Mouse (Mus musculus): ENCODE measurements around the gene Scn3a. TPM values are rescaled to one million over a fixed set of nuclear protein-coding genes. Genes with fewer than 3 reads are reported as not detected.

Scn3a gene
- polyA plus RNA-seq, 1 experiment from 2014 or later: 4.7 TPM

GRCm38 (mm10) chr2:65548665-65549064 is 18.8 kb downstream of the Scn3a start:
- Histone ChIP-seq H3K27ac (replicated peaks) (no peak overlapping the region), H3K27me3 (replicated peaks; ENCODE audit: low read depth, poor library complexity, severe bottlenecking) (no peaks in the 10 kb centered on the region), H3K36me3 (replicated peaks) (no peaks in the 10 kb centered on the region), H3K9me3 (no peaks in the 10 kb centered on the region), H3K4me3 (no peak overlapping the region), H3K4me1 (peaks cover 17% of the 10 kb centered on the region)
- WGBS: 87% methylated on average over 6 of the region's 6 CpGs
- no peak for DNase-seq (ENCODE audit: low spot score)

GRCm38 (mm10) chr2:65547341-65547740 is 20.1 kb downstream of the Scn3a start:
- H3K4me1 ChIP-seq: peaks cover 18% of the 10 kb centered on the region
- 77% methylated on average over 4 of the region's 4 CpGs for WGBS
- DNase-seq (ENCODE audit: low spot score): no peak

GRCm38 (mm10) chr2:65542906-65543592 is 24.4 kb downstream of the Scn3a start:
- Histone ChIP-seq H3K36me3 (replicated peaks) (no peaks in the 10 kb centered on the region), H3K4me3 (no peak overlapping the region), H3K27me3 (replicated peaks; ENCODE audit: low read depth, poor library complexity, severe bottlenecking) (no peaks in the 10 kb centered on the region), H3K4me1 (0 out of 2 replicates have a peak, but pooled peaks cover 10% of the 10 kb centered on the region), H3K9me3 (no peaks in the 10 kb centered on the region), H3K27ac (replicated peaks) (no peak overlapping the region)
- 78% methylated on average over 10 of the region's 10 CpGs for WGBS
- DNase-seq (ENCODE audit: low spot score): no peak

More at GRCm38 (mm10) chr2:65547341-65547740, 20.1 kb downstream of the Scn3a start:
- Histone ChIP-seq H3K27me3 (replicated peaks; ENCODE audit: low read depth, poor library complexity, severe bottlenecking) (no peaks in the 10 kb centered on the region), H3K27ac (replicated peaks) (no peak overlapping the region), H3K36me3 (replicated peaks) (no peaks in the 10 kb centered on the region), H3K9me3 (no peaks in the 10 kb centered on the region), H3K4me3 (no peak overlapping the region)

- no peak for DNase-seq (ENCODE audit: low spot score)
- no peak overlapping the region for H3K4me3 ChIP-seq
- H3K27me3 ChIP-seq (replicated peaks; ENCODE audit: low read depth, poor library complexity, severe bottlenecking): no peaks in the 10 kb centered on the region
- H3K27ac ChIP-seq (replicated peaks): no peak overlapping the region
- no peaks in the 10 kb centered on the region for H3K36me3 ChIP-seq (replicated peaks)
- no peaks in the 10 kb centered on the region for H3K9me3 ChIP-seq
- WGBS: 66% methylated on average over 1 of the region's 1 CpGs
- 0 out of 2 replicates have a peak, but pooled peaks cover 5% of the 10 kb centered on the region for H3K4me1 ChIP-seq
Measured at GRCm38 (mm10) chr2:65541781-65542180, 25.6 kb downstream of the Scn3a start.

GRCm38 (mm10) chr2:65538436-65538835 is 29.0 kb downstream of the Scn3a start:
- Histone ChIP-seq H3K4me1 (0 out of 2 replicates have a peak, but pooled peaks cover 5% of the 10 kb centered on the region), H3K27me3 (replicated peaks; ENCODE audit: low read depth, poor library complexity, severe bottlenecking) (no peaks in the 10 kb centered on the region), H3K4me3 (no peak overlapping the region), H3K36me3 (replicated peaks) (no peaks in the 10 kb centered on the region), H3K27ac (replicated peaks) (no peak overlapping the region), H3K9me3 (no peaks in the 10 kb centered on the region)
- WGBS: 67% methylated on average over 5 of the region's 5 CpGs
- no peak for DNase-seq (ENCODE audit: low spot score)

GRCm38 (mm10) chr2:65532127-65532854 is 35.1 kb downstream of the Scn3a start:
- Histone ChIP-seq H3K27me3 (replicated peaks; ENCODE audit: low read depth, poor library complexity, severe bottlenecking) (no peaks in the 10 kb centered on the region), H3K9me3 (no peaks in the 10 kb centered on the region), H3K4me3 (no peak overlapping the region), H3K36me3 (replicated peaks) (no peaks in the 10 kb centered on the region), H3K4me1 (no peaks in the 10 kb centered on the region), H3K27ac (replicated peaks) (no peak overlapping the region)
- DNase-seq (ENCODE audit: low spot score): no peak
- 85% methylated on average over 10 of the region's 10 CpGs for WGBS

- Histone ChIP-seq H3K9me3 (no peaks in the 10 kb centered on the region), H3K36me3 (replicated peaks) (no peaks in the 10 kb centered on the region)
Measured at GRCm38 (mm10) chr2:65529148-65529547, 38.3 kb downstream of the Scn3a start.

GRCm38 (mm10) chr2:65516703-65517102 is 50.7 kb downstream of the Scn3a start:
- H3K36me3 ChIP-seq (replicated peaks): no peaks in the 10 kb centered on the region
- H3K27ac ChIP-seq (replicated peaks): no peak overlapping the region
- H3K27me3 ChIP-seq (replicated peaks; ENCODE audit: low read depth, poor library complexity, severe bottlenecking): no peaks in the 10 kb centered on the region
- H3K4me1 ChIP-seq: no peaks in the 10 kb centered on the region
- no peak overlapping the region for H3K4me3 ChIP-seq
- no peaks in the 10 kb centered on the region for H3K9me3 ChIP-seq
- DNase-seq (ENCODE audit: low spot score): no peak
- WGBS: 78% methylated on average over 6 of the region's 6 CpGs

More at GRCm38 (mm10) chr2:65529148-65529547, 38.3 kb downstream of the Scn3a start:
- Histone ChIP-seq H3K4me3 (no peak overlapping the region), H3K27me3 (replicated peaks; ENCODE audit: low read depth, poor library complexity, severe bottlenecking) (no peaks in the 10 kb centered on the region), H3K4me1 (no peaks in the 10 kb centered on the region), H3K27ac (replicated peaks) (no peak overlapping the region)
- no peak for DNase-seq (ENCODE audit: low spot score)
- WGBS: 79% methylated on average over 5 of the region's 5 CpGs

GRCm38 (mm10) chr2:65508217-65508616 is 59.2 kb downstream of the Scn3a start:
- no peak for DNase-seq (ENCODE audit: low spot score)
- WGBS: 86% methylated on average over 12 of the region's 12 CpGs
- H3K27ac ChIP-seq (replicated peaks): no peak overlapping the region

GRCm38 (mm10) chr2:65490450-65490849 is 77.0 kb downstream of the Scn3a start:
- Histone ChIP-seq H3K27ac (replicated peaks) (no peak overlapping the region), H3K27me3 (replicated peaks; ENCODE audit: low read depth, poor library complexity, severe bottlenecking) (no peaks in the 10 kb centered on the region), H3K36me3 (replicated peaks) (no peaks in the 10 kb centered on the region), H3K4me3 (no peak overlapping the region), H3K4me1 (no peaks in the 10 kb centered on the region), H3K9me3 (no peaks in the 10 kb centered on the region)
- no peak for DNase-seq (ENCODE audit: low spot score)
- 82% methylated on average over 9 of the region's 9 CpGs for WGBS

More at GRCm38 (mm10) chr2:65508217-65508616, 59.2 kb downstream of the Scn3a start:
- Histone ChIP-seq H3K27me3 (replicated peaks; ENCODE audit: low read depth, poor library complexity, severe bottlenecking) (no peaks in the 10 kb centered on the region), H3K36me3 (replicated peaks) (no peaks in the 10 kb centered on the region), H3K9me3 (no peaks in the 10 kb centered on the region), H3K4me1 (no peaks in the 10 kb centered on the region), H3K4me3 (no peak overlapping the region)

- WGBS: 94% methylated on average over 3 of the region's 3 CpGs
- Histone ChIP-seq H3K27ac (replicated peaks) (no peak overlapping the region), H3K27me3 (replicated peaks; ENCODE audit: low read depth, poor library complexity, severe bottlenecking) (no peaks in the 10 kb centered on the region), H3K4me1 (no peaks in the 10 kb centered on the region), H3K9me3 (no peaks in the 10 kb centered on the region), H3K36me3 (replicated peaks) (no peaks in the 10 kb centered on the region), H3K4me3 (no peak overlapping the region)
- no peak for DNase-seq (ENCODE audit: low spot score)
Measured at GRCm38 (mm10) chr2:65483434-65483833, 84.0 kb downstream of the Scn3a start.

GRCm38 (mm10) chr2:65481007-65481672 is 86.3 kb downstream of the Scn3a start:
- no peak for DNase-seq (ENCODE audit: low spot score)
- Histone ChIP-seq H3K9me3 (no peaks in the 10 kb centered on the region), H3K4me3 (no peak overlapping the region), H3K27me3 (replicated peaks; ENCODE audit: low read depth, poor library complexity, severe bottlenecking) (no peaks in the 10 kb centered on the region), H3K27ac (replicated peaks) (no peak overlapping the region), H3K4me1 (no peaks in the 10 kb centered on the region), H3K36me3 (replicated peaks) (no peaks in the 10 kb centered on the region)
- 91% methylated on average over 4 of the region's 4 CpGs for WGBS
